Mouse (Mus musculus) ES-Bruce4 (cell line): Measurements from ENCODE around the gene Atic.

Source experiments
- CTCF ChIP-seq: IDR thresholded peaks from one replicate; pipeline ENCODE4 v1.8.1; 2011; ENCODE audit warnings: low read depth, low read length
- POLR2A ChIP-seq: IDR thresholded peaks from one replicate; pipeline ENCODE4 v1.8.1; 2011; ENCODE audit warnings: low read length; ENCODE audit not compliant: insufficient read depth

GRCm38 (mm10) chr1:71579526-71579925, 22.6 kb downstream of the Atic start:
- TF ChIP-seq POLR2A, result no peak
- no peak for TF ChIP-seq CTCF
